Mouse (Mus musculus) stomach, embryonic 16.5 days (tissue): ENCODE results near the gene Lrrc25. TPM values are rescaled to one million over a fixed set of nuclear protein-coding genes. Genes with fewer than 3 reads are reported as not detected.

Source experiments
- ATAC-seq: fragments of 200-750 bp; cut with Nextera tagmentation; 2 replicates; pipeline ENCODE4 v1.8.0; 2017; ENCODE audit warnings: moderate number of reproducible peaks, moderate TSS enrichment; ENCODE audit not compliant: insufficient read depth, low FRiP score
- H3K27ac ChIP-seq: fragments of 300-500 bp; sonication (generic); 2 replicates; pipeline ENCODE4 v1.5.1; 2014; ENCODE audit warnings: low read length
- H3K27me3 ChIP-seq: fragments of 300-500 bp; sonication (generic); 2 replicates; pipeline ENCODE4 v1.6.1; 2014; ENCODE audit warnings: low read length, control low read depth, mixed read lengths; ENCODE audit not compliant: control insufficient read depth, insufficient read depth
- H3K36me3 ChIP-seq: fragments of 300-500 bp; sonication (generic); 2 replicates; pipeline ENCODE4 v1.6.1; 2014; ENCODE audit warnings: low read length; ENCODE audit not compliant: control insufficient read depth, insufficient read depth
- H3K4me1 ChIP-seq: fragments of 300-500 bp; sonication (generic); 2 replicates; pipeline ENCODE4 v1.6.1; 2014; ENCODE audit warnings: low read length, control low read depth, mixed read lengths; ENCODE audit not compliant: control insufficient read depth, insufficient read depth
- H3K4me2 ChIP-seq: fragments of 300-500 bp; sonication (generic); 2 replicates; pipeline ENCODE4 v1.6.1; 2014; ENCODE audit warnings: low read depth, low read length, mixed read lengths
- H3K4me3 ChIP-seq: fragments of 300-500 bp; sonication (generic); replicated peaks from 2 replicates; pipeline ENCODE4 v1.5.1; 2014; ENCODE audit warnings: mild to moderate bottlenecking, low read length
- H3K9ac ChIP-seq: fragments of 300-500 bp; sonication (generic); 2 replicates; pipeline ENCODE4 v1.6.1; 2014; ENCODE audit warnings: low read length
- H3K9me3 ChIP-seq: fragments of 300-500 bp; sonication (generic); replicated peaks from 2 replicates; pipeline ENCODE4 v1.6.1; 2016; ENCODE audit warnings: low read length, control low read depth; ENCODE audit not compliant: control insufficient read depth
- WGBS: fragments of 180-500 bp; shearing (Covaris S2); extraction: QIAGEN DNeasy Blood & Tissue Kit; methylation state at CpG from one replicate; pipeline ENCODE4 v1.1.7; 2014; 5-methylcytosine and 5-hydroxymethylcytosine counted together
- polyA plus RNA-seq: library from polyadenylated mRNA; unstranded; fragments of >200 nt; fragmentation: Nextera tagmentation; extraction: Ambion mirVana; gene quantifications from 2 replicates; pipeline ENCODE4 v1.2.1, GENCODE M21; 2015

Lrrc25 gene
- polyA plus RNA-seq = 2.9 and 3.0 TPM in 2 replicates

DNA sequence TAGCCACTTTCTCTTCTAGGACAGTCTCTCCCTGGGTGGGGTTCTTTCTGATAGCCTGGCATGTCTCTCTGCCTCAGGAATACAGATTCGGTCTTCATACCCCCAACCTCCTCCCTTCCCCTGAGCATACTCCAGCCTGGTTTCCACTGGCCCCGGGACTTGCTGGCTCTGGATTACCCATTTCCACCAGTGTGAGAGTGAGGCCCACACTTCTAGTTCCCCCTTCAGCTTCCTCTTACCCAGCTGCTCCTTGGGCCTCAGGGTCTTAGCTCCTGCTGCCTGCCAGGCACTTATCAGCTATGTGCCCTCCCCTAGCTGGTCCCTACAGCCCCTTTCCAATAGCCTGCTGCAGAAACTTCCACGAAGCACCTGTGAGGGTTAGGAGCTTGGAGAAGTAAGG lies at the start of gene Lrrc25:
Lrrc25 (plus strand) TSS at position 262 of the 400 bp plus-strand sequence.
- no peak within 1 kb of the TSS; the same call in 1 of the 2 replicates for H3K9ac ChIP-seq
- no peaks in the 10 kb centered on the region for H3K27me3 ChIP-seq
- peak within 1 kb of the TSS; percentile 17; the same call in 1 of the 2 replicates for H3K4me3 ChIP-seq
- no peak for ATAC-seq
- no peak within 1 kb of the TSS for H3K4me2 ChIP-seq
- H3K9me3 ChIP-seq = no peaks in the 10 kb centered on the region
- H3K4me1 ChIP-seq = peaks cover 25% of the 10 kb centered on the region
- no peaks in the 10 kb centered on the region for H3K36me3 ChIP-seq
- peak within 1 kb of the TSS; percentile 19; the same call in 1 of the 2 replicates for H3K27ac ChIP-seq
- WGBS = 79% methylated on average over 3 of the region's 3 CpGs

DNA sequence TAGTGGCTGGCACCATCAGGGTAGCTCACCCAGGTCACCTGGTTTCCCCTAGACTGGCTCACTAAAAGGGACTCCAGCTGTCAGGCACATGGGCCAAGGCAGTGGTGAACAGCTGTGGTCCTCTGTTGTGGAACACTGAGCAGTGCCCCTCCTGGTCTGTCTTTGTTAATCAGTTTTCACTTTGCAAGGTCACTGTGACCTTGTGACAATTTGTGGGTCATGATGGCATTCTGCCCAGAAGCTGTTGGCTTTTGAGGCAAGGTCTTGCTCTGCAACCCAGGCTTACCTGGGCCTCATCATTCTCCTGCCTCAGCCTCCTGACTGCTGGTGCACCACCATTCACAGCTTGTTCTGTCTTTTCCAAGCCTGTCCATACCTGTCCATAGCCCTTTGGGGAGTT lies 45.6 kb upstream of the Lrrc25 start:
- H3K4me2 ChIP-seq = no peak overlapping the region
- H3K9me3 ChIP-seq = no peaks in the 10 kb centered on the region
- no peaks in the 10 kb centered on the region for H3K36me3 ChIP-seq
- no peak overlapping the region for H3K4me3 ChIP-seq
- 0 out of 2 replicates have a peak, but pooled peaks have one; percentile 2 for ATAC-seq
- H3K9ac ChIP-seq = no peak overlapping the region
- 0 out of 2 replicates have a peak, but pooled peaks cover 6% of the 10 kb centered on the region for H3K4me1 ChIP-seq
- no peak overlapping the region for H3K27ac ChIP-seq
- H3K27me3 ChIP-seq = no peaks in the 10 kb centered on the region

DNA sequence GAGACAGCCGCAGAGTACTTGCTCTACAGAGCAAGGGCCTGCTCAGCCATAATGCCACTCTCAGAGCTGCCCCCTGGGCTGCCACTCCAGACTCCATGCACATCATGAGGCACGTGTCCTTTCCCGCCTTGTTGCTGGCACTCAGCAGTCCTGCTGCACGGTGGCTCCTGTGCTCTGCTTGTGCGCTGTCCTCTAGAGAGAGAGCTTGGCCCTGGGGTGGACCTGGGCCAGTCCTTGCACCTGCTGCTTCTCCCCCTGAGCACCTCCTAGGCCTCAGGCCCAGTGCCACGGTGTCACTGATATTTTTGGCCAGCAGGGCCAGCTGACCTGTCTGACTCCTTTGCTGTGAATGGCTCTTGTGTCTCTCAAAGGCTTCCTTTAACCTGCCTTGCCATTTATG lies 45.0 kb upstream of the Lrrc25 start:
- WGBS = 77% methylated on average over 6 of the region's 6 CpGs
- Histone ChIP-seq H3K27me3 (no peaks in the 10 kb centered on the region), H3K27ac (no peak overlapping the region), H3K4me3 (no peak overlapping the region), H3K9me3 (no peaks in the 10 kb centered on the region), H3K9ac (no peak overlapping the region), H3K4me2 (no peak overlapping the region), H3K36me3 (no peaks in the 10 kb centered on the region), H3K4me1 (no peaks in the 10 kb centered on the region)
- ATAC-seq = no peak

DNA sequence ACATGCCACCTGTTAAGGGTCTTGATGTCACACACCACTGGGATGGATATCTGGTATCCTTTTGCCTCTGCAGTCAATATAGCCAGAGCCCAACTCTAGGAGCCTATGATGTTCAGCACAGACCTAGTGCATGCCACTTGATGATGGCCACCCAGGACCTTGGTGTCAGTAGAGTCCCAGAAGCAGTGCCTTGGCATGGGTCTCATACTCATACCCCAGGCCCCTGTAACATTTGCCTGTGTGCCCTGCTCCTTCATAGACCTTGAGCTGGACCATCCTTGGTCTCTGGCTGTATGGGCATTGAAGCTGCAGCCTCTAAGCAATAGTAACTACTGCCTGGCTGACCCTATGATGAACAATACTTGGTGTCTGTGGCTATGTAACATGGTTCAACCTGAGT lies 41.7 kb upstream of the Lrrc25 start:
- no peak overlapping the region for H3K4me2 ChIP-seq
- no peaks in the 10 kb centered on the region for H3K4me1 ChIP-seq
- no peak for ATAC-seq
- no peak overlapping the region for H3K27ac ChIP-seq
- no peaks in the 10 kb centered on the region for H3K9me3 ChIP-seq
- H3K36me3 ChIP-seq = peaks cover 4% of the 10 kb centered on the region; the same call in 1 of the 2 replicates
- H3K27me3 ChIP-seq = no peaks in the 10 kb centered on the region
- no peak overlapping the region for H3K9ac ChIP-seq
- no peak overlapping the region for H3K4me3 ChIP-seq

DNA sequence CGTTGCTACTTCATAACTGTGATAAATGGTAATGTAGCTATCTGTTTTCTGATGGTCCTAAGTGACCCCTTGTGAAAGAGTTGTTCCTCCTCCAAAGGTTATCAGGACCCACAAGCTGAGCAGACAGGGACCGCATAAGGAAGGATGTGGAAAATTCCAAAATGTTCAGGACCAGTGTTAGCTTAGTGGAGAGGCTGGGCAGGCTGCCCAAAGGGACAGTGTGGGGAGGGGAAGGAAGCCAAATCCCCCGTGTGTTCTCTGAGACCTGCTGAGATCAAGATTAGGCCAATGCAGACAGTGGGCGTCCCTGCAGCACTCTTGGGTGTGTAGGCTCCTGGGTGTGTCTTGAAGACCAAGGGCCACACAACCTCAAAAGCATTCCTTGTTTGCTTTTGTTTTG lies 41.0 kb upstream of the Lrrc25 start:
- H3K4me3 ChIP-seq = no peak overlapping the region
- H3K4me2 ChIP-seq = no peak overlapping the region
- H3K27me3 ChIP-seq = no peaks in the 10 kb centered on the region
- WGBS = 61% methylated on average over 4 of the region's 4 CpGs
- H3K36me3 ChIP-seq = peaks cover 4% of the 10 kb centered on the region; the same call in 1 of the 2 replicates
- H3K27ac ChIP-seq = no peak overlapping the region
- no peaks in the 10 kb centered on the region for H3K9me3 ChIP-seq
- no peak overlapping the region for H3K9ac ChIP-seq
- H3K4me1 ChIP-seq = no peaks in the 10 kb centered on the region
- ATAC-seq = no peak

DNA sequence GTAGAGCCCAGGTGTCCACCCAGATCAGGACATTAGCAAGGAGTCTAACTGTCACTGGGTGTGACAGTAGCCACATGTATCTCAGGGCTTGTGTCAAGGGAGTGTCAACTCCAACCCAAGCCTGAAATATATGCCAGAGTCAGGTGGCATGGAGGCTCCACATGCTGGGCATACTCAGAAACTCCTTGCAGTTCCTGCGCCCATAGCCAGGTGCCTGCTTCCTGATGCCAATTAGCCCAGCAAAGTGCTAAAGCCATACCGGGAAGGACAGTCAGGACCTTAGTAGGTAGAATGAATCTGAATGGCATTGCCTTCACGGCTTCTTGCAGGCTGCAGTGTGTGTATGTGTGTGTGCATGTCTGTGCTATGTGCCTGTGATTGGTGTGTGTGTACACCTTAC lies 38.7 kb upstream of the Lrrc25 start:
- Histone ChIP-seq H3K9me3 (no peaks in the 10 kb centered on the region), H3K4me1 (no peaks in the 10 kb centered on the region), H3K27ac (no peak overlapping the region), H3K4me2 (no peak overlapping the region), H3K4me3 (no peak overlapping the region), H3K9ac (no peak overlapping the region), H3K27me3 (no peaks in the 10 kb centered on the region), H3K36me3 (peaks cover 13% of the 10 kb centered on the region)
- WGBS = 92% methylated on average over 3 of the region's 3 CpGs
- ATAC-seq = no peak

DNA sequence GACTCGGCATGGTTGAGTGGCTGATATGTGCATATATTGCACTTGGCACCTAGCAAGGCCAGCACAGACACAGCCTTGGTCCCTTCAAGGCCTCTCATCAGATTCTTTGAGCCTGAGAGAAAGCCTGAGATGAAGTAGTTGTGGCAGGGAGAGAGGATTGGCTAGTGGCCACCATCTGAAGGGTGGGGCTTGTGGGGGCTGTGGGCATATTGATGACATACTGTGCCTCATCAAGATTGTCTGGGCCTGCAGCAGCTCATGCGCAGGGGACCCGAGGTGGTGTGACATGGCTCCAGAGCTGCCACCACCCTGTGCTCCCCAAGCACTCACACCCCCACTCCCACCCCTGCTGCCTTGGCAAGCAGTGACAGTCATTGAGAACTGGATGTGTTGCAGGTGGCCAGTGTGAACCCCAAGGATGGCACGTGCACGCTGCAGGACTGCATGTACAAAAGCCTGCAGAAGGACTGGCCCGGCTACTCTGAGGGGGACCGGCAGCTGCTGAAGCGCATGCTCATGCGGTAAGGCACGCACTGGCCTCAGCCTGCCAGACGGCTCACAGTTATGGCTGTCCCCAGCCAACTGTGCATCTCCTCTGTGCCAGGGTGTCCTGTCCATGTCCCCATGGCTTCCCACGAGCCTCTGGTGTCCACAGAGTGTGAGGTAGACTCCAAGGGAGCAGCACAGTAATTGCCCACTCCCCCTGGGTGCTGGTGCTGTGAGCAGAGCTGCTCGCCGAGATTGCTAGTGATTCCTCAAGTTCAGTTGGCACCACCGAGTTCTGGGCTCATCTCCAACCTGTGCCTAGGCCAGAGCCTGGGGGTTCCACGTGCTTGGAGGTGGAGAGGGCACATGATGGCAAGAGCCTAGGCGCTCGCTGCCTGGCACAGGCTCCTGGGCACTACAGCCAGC lies 32.2 kb upstream of the Lrrc25 start:
- ATAC-seq = no peak
- H3K27ac ChIP-seq = no peak overlapping the region
- 91% methylated on average over 18 of the region's 18 CpGs for WGBS
- no peak overlapping the region for H3K9ac ChIP-seq
- H3K27me3 ChIP-seq = no peaks in the 10 kb centered on the region
- peaks cover 20% of the 10 kb centered on the region for H3K36me3 ChIP-seq
- H3K4me3 ChIP-seq = no peak overlapping the region
- H3K9me3 ChIP-seq = no peaks in the 10 kb centered on the region
- no peak overlapping the region for H3K4me2 ChIP-seq
- no peaks in the 10 kb centered on the region for H3K4me1 ChIP-seq

DNA sequence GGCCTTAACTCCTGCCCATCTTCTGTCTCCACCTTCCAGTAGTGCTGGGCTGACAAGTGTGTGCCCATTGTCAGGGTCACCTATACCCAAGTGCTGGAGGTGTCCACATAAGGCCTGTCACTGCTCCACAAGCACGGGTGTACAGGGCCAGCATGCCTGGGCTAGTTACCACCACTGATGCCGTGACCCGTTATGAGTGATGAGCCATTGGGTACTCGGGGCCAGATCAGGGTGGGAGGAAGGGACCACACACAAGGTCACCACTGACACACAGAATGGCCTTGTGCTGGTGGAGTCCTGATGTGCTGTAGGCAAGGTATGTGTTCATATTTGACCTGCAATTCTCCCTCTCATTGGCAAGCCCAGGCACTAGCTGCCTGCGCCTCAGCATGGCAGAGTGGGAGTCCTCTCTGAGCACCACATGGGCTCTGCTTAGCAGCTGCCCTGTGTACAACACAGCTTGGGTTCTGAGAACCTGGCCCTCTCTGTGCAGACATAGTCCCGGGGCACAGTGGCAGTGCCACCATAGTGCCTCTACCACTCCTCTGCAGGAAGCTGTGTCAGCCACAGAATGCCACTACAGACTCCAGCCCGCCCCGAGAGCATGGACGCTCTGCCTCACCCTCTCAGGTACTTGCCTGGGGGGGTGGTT lies 31.2 kb upstream of the Lrrc25 start:
- Histone ChIP-seq H3K9ac (no peak overlapping the region), H3K4me1 (no peaks in the 10 kb centered on the region), H3K27me3 (no peaks in the 10 kb centered on the region), H3K4me3 (no peak overlapping the region), H3K27ac (no peak overlapping the region), H3K4me2 (no peak overlapping the region), H3K36me3 (peaks cover 22% of the 10 kb centered on the region), H3K9me3 (no peaks in the 10 kb centered on the region)
- 86% methylated on average over 9 of the region's 9 CpGs for WGBS
- ATAC-seq = no peak

DNA sequence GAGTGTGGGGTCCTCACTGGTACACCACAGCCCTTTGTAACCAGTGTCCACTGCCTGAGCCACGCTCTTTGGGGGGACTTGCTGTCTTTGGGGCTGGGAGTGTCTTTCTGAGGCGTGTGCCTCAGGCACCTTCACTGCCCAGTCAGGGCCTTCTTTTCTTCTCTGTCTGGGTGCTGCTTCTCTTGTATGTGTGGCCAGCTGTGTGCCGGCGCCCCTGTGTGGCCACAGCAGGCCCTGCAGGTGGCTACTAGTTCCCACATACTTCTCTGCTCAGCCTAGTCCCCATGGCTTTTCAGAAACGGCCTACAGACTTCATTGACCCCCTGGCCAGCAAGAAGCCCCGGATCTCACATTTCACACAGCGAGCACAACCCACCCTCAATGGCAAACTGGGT lies 30.7 kb upstream of the Lrrc25 start:
- Histone ChIP-seq H3K4me3 (no peak overlapping the region), H3K9me3 (no peaks in the 10 kb centered on the region), H3K36me3 (peaks cover 23% of the 10 kb centered on the region), H3K27me3 (no peaks in the 10 kb centered on the region), H3K9ac (no peak overlapping the region), H3K4me2 (no peak overlapping the region), H3K4me1 (no peaks in the 10 kb centered on the region), H3K27ac (no peak overlapping the region)
- WGBS = 47% methylated on average over 7 of the region's 7 CpGs
- ATAC-seq = peak; percentile 28; the same call in 1 of the 2 replicates
